Mouse (Mus musculus) layer of hippocampus, postnatal 14 days (tissue): ENCODE measurements at regions not wholly inside any gene's neighbourhood (a gene's known extent, or its start where the extent isn't known, plus 50 kb on each side); places are given as distances from the start of the nearest gene placed in this dataset.

ENCODE experiments used
- DNase-seq, 2 experiments: peaks; one replicate each; pipeline ENCODE4 v3.0.0; 2021 to 2022; ENCODE audit warnings: low spot score in 2 of 2, mixed read lengths in 1 of 2

DNA sequence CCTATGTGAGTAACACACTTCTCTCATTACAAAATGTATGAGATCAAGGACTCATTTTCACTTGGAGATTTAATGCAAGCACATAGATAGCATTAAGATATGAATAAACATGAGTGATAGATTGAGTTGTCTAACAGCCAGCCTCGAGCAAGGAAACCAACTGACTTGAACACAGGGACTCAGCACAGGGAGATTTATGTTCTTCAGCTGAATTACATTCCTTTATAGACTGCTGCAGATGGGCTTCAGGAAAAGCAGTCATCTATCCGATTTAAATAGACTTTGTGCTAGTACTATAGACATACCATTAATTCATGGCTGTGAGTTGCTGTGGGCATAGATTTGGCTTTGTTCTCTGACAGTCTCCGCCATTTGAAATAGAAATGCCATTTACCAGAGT lies 661.9 kb downstream of the Cenpc1 start:
- DNase-seq = no peak

DNA sequence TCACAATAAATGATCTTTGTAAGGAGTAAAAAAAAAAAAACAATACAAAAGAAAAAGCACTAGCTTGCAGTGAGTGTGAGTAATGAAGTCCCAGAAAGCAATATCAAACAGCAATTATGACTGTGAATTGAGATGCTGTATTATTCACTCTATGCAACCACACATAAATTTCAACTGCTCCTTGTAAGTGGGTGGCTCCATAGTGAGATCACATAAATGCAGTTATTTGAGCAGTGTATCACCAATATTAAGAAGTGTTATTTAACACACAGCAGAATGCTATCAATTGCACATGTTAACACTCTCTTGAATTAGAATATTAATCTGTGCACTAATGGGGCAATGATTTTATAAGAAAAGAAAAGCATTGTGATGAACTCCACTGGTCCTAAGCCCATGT lies 705.0 kb downstream of the Cenpc1 start:
- DNase-seq = no peak

DNA sequence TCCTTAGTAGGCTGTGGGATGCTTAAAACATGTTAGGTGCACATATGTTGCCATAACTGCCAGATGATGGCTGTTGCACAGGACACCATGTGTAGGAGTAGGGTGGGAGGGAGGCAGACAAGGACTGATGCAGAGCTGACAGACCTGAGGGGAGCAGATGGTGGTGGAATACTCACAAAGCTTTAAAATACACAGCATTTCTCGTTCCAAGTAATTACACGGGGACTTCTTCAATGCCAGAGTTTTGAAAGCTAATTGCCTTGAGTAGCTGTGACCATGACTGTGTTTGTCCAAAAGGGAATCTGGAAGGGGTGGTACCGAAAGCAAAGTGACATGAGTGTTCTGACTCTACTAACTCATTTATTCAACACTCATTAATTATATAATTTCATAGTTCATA lies 718.6 kb downstream of the Cenpc1 start:
- peak; percentile 36 to 76 for DNase-seq

DNA sequence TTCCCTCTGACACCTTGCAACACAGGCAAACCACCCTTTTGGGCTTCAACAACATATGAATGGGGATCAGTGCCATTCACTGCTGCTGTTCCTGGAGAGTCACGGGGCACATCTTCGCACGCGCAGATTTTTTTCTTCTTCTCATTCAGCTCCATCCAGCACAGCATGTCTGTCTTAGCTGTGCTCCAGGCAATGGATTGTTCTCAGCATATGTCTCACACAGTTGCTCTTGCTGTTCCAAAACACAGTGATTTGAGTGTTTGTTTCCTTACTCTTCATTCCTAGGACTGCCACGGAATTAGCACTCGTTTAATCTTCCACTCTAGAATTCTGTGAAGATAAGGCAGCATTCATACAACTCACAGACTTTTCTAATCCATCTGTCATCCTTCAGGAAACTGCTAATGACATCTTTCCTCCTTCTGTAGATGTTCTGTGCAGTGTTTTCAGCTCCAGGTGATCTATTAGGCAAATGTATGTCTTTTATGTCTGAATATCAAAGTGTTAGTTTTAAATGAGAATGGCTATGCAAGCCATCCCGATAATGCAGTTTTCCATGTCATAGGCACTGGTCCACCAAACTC lies 719.2 kb downstream of the Cenpc1 start:
- DNase-seq = peak; percentile 43 to 61

DNA sequence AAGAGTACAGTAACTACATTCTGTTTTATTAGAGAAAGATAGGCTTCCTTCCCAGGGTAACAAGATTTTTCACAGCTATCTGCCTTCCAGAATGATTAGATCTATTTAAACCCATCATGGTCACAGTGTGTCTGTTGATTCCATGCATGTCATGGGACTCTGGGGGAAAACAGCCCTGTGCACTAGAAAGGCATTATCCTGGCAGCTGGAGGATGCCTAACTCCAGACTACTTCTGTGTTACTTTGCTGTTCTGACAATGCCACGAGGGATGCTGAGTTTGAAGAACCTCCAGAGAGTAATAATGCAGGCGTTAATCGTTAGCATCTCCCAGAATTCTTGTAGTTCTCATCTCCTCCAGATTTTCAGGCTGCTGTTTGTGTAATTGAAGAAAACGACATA lies 724.0 kb downstream of the Cenpc1 start:
- DNase-seq = no peak

DNA sequence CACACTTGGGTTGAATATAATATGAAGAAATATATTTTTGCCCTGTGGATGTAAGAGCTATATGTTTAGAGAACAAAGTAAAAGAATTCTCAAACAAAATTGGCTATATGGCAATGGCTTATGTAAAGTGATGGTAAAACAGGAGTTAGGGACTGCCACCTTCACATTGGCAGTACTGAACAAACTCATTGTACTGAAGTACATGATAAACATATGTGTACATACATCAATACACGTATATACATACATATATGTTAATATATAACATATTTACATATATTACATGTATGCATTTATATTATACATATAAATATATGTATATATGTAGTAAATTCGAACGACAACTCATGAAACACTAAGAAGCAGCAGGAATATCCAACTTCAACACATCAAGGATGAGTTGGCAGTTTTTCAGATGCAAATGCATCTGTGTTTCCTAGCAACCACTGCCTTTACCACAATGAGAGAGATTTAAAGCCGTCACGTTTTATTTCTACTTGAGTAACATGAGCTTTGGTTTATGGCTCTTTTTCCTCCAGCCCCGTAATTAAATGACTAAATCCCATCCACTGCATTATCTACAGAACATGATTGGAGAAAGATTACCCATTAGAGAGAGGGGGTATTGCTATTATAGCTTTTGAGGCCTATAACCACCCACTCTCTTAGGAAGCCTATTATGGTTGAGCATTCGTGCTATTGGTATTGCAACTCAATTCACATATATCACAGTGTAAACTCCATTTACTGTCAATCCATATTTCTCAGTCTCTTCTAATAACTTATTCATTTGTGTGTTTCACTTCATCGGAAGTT lies 727.5 kb downstream of the Cenpc1 start:
- DNase-seq = peak in 1 of 2 experiments; percentile 10

DNA sequence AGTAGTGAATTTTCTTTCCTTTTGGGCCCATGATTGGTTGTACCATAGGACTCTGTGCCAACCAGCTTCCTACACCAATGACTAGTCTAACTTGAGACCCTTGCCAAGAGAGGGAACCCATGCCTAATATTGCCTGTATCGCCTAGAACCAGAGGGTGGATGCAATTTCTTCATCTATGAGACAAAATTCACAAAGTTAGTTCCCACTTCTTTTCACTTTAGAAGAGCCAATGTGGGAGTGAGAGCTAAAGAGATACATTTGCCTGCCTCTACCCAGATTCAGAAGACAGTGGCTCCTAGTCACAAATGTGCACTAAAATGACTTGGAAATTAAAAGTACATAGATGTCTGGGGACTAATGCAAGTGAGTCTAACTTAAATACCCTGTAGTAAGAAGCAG lies 728.4 kb downstream of the Cenpc1 start:
- no peak for DNase-seq
